Mouse (Mus musculus) thymus, postnatal 0 days (tissue): ENCODE data around the gene Sox8. TPM values are rescaled to one million over a fixed set of nuclear protein-coding genes. Genes with fewer than 3 reads are reported as not detected.

Experiments used
- DNase-seq: peaks from one replicate; pipeline ENCODE4 v3.0.0-alpha.2; 2015; ENCODE audit warnings: low spot score
- polyA plus RNA-seq: library from polyadenylated mRNA; unstranded; fragments of >200 nt; fragmentation: Nextera tagmentation; extraction: Ambion mirVana; gene quantifications from 2 replicates; pipeline ENCODE4 v1.2.1, GENCODE M21; 2015

The Sox8 gene
- polyA plus RNA-seq, 1 experiment from 2014 or later = 0.23 TPM

DNA sequence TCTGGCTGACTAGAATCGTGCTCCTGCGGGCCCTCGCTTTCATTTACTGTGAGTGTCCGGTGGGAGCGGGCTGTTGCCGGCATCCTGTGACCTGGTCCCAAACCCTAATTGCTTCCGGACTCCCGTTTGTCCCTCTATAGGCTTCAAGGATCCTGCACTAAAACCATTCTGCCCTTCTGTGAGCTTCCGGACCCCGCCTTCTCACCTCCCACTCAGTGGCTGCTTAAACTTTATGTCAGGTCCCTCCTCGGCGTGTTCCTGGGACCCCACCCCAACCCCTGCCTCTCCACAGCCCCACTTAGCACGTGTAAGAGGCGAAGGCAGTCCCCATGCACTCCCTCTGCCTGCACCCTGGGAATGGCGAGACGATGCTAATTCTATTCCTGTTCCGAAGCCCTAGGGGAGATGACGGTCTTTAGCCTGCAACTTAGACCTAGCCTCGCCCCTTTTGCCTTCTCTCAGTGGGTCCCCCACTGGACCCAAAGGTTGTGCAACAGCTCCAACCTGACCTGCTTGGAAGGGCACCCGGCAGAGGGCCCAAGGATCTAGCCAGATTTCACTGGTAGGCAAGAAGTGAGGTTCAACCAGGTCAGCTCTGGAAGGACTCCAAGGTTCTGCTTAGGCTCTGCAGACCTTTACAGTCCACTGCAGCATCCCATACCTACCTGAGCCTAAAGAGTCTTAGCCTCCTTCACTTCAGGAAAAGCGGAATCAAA is 9.0 kb upstream of the Sox8 start:
- DNase-seq = no peak

DNA sequence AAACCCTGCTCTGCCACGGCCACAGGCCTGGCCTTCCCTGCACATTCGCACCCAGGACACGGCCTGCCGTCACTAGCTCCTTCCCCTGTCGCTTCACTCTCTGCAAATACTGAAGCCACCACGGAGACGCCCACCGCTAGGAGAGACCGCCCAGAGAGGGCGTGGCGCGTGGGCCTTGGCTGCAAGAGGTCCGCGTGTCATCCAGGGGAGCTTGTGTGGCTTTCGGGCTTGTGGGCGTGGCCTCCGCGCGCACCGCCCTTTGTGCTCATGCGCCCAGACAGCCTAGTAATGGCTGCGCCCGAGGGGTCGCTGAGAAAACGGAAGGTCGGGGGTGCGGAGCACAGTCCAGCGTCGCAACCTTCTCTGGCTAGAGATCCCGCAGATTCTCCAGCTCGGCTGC is 8.4 kb upstream of the Sox8 start, which contains the start of gene Lmf1:
Gene Lmf1, plus strand, starts transcription at position 166 of the 400 bp plus-strand sequence.
- DNase-seq = peak; percentile 98

DNA sequence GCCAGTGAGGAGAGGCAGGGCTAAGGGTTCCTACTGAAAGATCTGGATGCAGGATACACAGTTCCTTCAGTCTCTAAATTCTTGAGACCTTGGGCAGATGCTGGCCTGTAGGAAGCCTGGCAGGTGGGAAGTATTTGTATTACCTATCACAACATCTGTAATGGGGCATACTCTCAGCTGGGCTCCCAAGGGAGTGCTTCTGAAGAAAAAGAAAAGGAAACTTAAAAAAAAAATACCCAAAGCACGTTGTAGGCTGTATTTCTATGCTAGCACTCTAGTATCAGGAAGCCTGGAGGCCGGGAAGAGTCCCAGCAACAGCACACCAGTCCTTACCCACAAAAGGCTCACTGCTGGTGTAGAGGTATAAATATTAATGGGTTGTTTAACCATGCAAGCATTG is 7.2 kb upstream of the Sox8 start:
- no peak for DNase-seq

DNA sequence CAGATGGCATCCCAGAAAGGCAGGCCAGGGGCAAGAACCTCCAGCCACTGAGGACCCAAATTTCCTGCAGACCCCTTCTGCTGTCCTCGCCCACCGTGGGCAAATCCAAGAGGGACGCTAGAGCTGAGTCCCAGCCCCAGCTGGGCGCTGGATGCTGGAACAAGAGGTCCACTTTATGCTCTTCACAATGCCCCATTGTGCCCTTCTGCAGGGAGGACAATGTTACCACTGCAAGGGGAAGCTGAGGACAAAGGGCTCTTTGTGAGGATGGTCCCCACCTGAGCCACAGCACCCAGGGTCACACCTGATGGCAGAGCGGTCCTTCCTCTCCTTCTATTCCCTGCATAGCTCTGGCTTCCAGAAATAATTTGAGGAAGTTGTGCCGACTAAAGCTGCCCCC is 6.8 kb upstream of the Sox8 start:
- DNase-seq = no peak

DNA sequence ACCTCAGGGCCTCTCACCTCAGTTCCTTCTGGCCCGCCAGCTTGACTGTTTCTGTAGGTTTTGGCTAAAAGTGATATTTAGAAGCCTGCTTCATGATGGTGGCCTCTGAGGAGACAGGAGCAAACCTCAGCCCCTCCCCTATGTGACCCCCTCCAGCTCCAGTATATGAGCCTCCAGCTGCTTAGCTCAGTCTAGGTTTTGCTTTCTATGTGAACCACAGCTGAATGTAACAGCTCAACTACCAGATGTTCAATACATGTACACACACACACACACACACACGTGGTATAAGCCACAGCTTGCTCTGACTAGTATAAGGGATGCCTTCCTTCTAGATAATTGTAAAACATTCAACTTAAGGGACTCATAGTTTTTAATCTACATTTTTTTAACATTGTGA is 5.5 kb upstream of the Sox8 start:
- DNase-seq = peak; percentile 22

DNA sequence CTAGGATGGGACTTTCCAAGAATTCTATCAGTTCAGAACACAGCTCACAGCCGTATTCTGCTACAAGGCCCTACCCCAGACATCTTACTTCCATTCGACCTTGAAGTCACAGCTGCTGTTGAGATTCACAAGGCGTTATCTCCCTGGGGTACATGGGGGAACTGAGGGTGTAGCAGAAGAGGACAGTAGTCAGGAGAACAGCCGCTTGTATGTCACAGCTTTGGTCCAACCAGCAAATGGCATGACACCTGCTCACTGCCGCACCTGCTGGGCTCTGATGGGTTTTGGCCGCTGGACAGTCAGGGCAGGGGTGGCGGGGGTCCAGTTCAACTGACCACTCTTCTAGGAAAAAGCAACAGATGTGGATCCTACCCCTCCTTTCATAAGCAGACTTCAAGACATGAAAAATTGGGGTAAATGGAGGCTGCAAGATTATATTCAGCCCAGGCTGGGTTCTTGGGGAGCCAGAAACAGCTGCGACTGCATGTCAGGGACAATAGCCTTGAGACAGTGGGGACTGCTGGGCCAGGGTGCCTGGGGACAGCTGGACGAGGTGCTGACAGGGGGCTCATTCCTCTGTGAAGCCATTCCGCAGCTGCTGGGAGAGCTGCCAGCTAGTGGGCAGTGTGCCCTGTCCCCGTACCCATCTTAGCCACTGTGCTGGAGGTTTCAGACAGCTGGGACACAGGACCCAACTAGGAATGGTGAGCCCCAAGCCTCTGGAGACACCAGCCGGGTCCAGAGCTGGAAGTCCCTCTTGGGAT is 4.9 kb upstream of the Sox8 start:
- no peak for DNase-seq

DNA sequence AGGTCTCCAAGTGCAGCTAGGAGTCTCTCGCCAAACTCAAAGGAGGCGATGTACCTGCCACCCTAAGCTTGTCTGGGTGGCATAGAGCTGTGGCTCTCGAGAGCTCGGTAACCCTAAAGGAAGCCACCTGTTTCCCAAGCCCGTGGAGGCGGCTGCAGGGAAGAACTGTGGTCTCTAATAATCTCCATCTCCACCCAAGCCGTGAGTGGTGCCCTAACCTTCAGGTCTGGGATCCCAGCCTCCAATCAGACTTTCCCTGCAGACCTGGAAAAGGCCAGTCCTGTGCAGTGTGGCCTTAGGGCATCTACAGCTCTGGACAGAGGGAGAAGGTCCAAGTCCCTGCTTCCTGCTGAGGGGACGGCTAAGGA is 951 bp upstream of the Sox8 start:
- no peak for DNase-seq

DNA sequence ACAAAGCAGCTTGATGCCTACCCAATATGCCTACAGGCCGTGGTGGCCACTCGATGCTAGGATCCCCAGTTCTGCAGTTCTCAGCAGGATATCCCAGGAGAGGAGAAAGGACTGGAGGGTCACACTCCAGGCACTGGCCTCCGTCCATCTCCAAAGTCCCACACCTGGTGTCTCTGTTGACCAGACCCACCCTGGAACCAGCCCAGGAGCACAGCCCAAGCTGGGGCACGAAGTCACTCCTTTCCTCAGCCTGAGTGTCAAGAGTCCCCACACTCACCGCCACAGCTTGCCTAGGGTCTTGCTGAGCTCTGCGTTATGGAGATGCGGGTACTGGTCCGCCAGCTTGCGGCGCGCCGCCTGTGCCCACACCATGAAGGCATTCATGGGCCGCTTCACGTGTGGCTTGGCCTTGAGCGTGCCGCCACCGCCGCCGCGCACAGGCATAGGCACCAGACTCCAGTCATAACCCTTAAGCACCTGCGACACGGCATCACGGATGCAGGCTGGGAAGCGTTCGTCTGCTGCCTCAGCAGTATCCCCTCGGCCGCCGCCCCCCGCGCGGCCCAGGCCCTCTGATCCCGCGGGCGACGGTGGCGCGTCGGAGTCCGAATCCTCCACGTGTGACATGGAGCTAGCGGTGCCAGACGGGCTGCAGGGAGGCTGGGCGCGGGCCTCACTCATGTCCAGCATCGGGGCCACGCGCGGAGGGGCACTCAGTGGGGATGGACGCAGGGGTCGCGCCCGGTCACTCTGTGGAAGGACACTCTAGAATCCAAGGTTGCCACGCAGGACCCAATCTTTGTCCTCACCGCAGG is 446 bp downstream of the Sox8 start:
- no peak for DNase-seq

DNA sequence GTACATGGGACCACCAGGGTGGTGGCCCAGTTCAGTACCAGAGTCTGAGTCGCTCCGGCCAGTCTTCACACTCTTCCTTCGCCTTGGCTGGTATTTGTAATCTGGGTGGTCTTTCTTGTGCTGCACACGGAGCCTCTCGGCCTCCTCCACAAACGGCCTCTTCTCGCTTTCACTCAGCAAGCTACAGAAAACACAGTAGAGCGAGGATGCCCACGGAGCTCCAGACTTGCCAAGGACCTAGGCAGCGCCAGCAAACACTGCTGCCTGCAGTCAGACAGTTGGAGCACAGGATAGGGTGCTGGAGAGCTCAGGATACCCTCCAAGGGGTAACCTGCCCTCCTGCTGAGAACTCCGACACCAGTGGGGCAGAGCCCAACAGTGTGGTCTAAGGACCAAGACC is 1.6 kb downstream of the Sox8 start:
- DNase-seq = no peak

DNA sequence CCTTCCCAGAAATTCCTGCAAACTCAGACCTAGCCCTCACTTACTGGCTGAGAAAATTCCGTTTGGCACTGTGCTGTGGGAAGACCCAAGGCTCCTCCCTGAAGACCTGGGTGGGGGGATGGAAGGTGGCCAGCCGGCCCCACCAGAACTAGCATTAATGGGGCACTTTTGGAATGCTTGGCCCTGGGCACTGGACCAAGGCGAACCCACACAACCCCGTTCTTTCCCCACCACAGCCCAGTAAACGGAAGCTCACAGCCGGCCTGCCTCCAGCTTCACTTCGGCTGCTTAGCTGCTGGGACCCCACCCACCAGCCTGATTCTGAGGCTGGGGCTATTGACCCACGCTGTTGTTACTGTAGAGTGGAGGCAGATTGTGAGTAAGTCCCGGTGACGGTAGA is 2.3 kb downstream of the Sox8 start:
- DNase-seq = no peak

DNA sequence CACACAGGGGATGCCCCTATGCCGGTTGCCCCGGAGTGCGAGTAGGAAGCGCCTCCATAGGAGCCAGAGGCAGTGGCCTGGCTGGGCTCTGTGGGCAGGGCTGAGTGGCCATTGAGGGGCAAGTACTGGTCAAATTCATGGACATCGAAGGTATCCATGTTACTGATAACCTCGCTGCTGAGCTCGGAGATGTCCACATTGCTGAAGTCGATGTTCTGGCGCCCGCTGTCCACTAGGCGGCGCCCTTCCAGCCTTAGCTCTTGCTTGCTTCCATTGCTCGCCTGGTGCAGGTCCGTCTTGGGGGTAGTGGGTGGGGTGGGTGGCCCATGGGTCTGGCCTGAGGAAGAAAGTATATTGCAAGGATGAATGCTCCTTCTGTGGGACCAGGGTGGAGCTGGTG is 2.7 kb downstream of the Sox8 start:
- DNase-seq = peak; percentile 73

DNA sequence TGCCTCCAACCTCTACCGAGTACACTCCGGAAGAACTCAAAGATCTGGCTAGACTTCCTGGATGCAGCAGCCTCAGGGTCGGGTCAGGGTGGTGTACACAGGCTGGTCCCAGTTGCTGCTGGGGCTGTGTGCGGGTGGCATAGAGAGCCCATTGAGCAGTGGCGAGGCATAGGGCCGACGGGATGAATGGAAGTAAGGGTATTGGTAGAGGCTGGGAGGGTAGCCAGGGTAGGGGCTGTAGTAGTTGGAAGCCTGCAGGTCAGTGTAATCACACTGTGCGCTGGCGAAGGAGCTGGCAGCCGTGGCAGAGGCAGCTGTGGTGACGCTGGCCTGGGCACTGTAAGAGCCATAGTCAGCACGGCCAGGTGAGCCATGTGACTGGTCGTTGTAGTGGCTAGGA is 3.2 kb downstream of the Sox8 start:
- DNase-seq = no peak

DNA sequence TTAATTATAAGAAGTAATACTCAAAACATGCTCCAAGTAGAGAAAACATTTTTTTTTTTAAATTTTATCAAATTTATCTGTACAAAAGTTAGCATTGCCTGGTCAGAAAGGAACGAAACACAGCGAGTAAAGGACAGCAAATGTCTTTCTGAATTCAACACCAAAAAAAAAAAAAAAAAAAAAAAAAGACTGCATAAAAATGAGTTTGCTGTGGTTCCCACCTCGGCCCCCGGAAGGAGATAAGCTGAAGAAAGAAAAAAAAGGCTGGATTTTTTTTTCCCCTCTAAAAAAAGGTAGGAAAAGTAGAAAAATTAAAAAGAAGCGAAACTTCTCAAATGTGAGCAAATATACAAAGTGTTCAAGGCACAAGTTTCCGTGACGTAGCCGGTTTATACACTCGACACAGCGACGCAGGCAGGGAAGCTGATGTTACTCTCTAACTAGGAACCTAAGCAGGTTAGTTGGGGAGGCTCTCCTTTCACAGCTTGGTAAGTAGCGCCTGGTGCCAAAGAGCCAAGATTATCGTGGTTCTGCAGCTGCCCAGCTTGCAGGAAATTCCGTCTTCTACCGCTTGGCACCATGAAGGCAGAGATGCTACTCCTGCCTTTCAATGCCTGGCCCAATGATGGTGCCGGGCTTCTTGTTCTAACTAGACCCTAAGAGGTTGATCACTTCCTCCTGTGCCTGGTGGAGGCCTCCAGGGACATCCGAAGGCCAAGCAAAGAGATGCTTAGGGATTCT is 4.5 kb downstream of the Sox8 start:
- no peak for DNase-seq

DNA sequence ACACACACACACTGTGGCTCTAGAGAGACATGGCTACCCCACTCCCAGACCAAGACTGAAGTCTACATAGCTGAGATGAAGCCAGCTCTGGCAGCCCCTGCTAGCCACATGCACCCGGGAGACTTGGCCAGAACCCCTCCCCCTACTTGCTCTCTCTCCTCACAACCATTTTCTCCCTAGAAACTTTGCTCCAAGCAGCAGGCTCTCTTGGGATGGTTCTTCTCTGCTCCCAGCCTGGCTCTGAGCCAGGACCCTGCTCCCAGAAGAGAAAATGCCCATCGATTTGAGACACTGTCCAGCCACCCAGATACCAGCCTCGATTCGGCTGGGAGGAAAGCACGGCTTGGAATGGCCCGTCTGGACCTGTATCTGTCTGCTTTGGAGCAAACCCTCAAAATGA is 5.2 kb downstream of the Sox8 start:
- DNase-seq = no peak

DNA sequence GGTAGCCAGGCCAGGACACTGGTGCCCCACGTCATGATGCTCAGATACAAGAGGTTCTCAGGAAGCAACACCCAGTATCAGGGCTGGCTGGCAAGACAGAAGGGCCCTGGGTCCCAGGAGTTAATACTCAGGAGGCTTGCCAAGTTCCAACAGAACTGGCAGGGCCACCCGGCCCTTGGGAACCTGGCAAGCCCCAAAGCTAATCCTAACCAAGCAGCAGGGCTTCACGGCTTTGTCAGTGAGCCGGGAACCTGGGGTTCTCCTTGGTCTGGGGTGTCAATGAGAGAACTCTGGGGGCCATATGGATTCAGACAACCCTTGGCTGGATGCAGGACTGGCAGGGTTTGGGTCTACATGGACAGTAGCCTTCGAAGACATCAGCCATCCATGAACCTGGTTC is 6.0 kb downstream of the Sox8 start:
- no peak for DNase-seq

DNA sequence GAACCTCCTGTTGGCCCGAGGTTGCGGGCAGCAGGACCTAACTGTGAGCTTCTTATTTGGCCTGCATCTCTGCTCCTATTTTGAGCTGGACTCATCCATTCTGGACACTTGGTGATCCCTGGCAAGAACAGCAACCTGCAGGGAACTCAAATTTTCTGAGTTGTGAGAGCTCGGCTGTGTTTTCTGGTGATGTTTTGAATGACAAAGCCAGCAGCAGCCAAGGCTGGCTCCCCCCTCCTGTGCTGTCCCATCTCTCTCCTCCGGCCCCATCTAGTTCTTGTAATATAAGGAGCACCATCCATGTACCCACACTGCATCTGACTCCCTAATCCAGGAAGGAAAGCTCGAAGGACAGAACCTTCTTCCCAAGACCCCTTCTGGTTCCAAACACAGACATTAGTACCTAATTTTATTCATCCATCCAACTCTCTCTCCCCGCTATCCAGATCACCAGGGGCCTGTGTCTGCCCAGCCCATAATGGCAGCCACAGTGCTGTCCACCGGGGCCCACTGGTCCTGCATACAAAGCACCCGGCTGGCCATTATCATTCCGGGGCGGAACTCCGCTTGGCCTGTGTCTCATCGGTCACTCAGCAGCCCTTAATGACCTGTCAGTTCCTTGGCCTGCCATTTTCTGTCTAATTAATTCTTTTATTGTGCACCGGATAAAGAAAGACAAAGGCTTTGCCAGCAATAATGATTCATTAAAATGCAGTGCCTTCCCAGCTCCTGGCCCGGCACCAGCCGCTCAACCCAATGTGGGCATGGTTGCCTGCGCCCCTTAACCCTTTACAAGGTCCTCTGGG is 9.1 kb downstream of the Sox8 start:
- DNase-seq = no peak

DNA sequence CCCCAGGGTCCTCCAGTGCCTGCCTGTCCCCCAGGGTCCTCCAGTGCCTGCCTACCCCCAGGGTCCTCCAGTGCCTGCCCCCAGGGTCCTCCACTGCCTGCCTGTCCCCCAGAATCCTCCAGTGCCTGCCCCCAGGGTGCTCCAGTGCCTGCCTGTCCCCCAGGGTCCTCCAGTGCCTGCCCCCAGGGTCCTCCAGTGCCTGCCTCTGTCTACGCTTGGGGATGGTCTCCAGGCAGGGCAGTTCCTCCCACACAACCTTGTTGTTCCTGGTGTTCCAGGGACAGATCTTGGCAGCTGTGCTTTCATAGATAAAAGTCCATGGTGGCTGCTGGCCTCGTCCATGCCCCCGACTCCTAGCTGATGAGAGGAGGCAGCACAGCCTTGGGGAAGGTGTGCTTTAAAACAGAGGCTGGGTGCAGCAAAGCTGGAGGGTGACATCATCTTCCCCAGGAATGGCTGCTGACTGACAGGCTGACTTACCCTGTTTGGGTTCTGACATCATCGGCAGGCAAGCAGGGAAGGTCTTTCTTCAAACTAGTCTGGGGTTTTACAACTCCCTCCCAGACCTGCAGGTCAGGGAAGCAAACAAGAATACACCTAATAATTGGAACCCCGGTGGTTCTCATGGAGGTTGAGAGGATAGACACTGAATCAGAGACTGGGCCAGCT is 9.8 kb downstream of the Sox8 start:
- DNase-seq = no peak

DNA sequence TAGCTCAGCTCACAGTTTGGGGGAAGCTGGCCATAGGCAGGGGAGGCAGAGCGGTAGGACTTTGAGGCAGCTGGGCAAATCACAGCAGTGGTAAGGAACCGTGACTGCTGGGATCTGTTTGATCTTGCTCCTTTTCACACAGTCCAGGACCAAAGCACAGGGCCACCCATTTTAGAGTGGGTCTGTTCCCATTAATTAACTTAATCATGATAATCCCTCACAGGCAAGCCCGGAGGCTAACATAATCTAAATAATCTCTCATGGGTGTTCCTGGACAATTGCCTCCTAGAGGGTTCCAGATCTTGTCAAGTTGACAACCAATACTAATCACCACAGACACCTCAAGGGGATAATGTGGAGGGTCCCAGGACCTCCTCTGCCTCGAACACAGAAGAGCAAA is 10.9 kb downstream of the Sox8 start:
- no peak for DNase-seq

DNA sequence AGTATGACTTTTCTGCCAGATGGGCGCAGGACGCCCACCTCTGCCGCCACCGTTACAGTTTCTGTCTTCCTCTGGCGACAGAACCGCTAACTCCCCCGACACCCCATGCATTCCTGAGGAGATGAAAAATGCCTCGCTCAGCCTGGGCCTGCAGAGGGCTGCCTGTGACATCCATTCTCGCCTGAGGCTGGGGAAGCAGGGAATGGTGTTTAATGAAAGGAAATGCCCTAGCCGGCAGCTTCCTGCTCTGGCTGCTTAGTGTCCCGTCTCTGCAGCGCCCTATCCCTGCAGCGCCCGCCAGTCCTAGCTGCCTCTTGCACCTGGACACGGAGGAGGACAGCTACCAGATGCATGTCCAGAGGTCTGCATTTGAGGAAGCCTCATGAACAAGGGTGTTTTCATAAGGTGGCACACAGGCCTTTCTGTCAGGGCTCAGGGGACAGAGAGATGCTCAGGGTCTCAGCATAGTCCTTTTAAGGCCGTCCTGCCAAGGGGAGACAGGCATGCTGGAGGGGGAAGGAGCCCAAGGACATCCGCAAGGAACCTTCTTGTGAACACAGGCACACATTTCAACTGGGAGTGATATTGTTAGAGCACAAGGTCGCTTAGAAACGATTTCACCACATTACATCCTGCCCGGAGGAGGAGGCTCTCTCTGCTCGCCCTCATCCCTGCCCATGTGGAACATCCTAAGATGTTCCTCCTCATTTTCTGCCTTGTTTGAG is 13.7 kb downstream of the Sox8 start:
- no peak for DNase-seq
